Mouse (Mus musculus): Measurements from ENCODE around the gene Asrgl1. TPM values are rescaled to one million over a fixed set of nuclear protein-coding genes. Genes with fewer than 3 reads are reported as not detected.
"Not testable (repeated sequence)": the region's sequence is repeated elsewhere in the genome, so short reads cannot be mapped to it uniquely, and the experiment has no call there.

The Asrgl1 gene
- polyA plus RNA-seq (2014; fragmentation: Nextera tagmentation; extraction: Ambion mirVana), result 11.9 and 15.1 TPM in 2 replicates

DNA sequence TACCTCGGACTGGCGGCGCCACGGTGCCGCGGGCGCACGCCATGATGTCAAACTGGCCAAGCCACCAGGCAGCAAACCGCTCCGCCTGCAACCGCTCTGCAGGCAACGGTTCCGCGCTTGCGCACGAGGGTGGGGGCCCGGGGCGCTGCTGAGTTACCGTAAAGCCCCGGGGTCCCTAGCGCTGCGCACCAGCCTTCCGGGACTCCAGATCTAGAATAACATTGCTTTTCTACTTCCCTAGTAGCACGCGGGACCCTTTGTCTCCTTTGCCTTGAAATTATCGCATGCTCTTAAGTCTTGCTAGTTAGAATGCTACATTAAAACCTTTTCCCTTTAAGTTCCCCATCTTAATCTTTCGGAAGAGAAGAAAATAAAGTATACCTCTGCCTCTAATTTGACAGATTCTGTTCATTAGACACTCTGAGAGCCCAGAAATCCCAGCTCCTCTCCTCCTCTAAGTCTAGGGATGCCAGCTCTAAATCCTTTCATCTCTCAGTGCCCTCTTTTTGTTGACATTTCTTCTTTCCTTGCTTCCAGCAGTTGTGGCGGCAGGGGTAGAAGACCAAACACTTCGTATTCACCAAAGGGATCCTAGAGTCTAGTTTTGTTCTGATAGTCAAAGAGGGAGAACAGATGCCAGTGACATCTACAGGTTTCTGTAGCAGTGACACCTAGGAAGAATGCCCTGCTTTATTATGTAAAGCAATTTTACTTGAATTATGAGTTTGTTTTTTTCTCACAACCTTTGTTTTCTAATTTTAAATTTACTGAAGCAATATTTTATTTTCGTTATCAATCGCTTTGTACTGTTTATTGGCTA is at the start of gene Asrgl1:
Gene Asrgl1 (minus strand): TSS at position 125 of the 820 bp plus-strand sequence.
- H3K27ac ChIP-seq (ENCODE audit: low read depth, low read length), result no peak within 1 kb of the TSS
- 12% methylated on average over 31 of the region's 31 CpGs for WGBS
- peak within 1 kb of the TSS; percentile 71 for H3K4me3 ChIP-seq (ENCODE audit: low read length)
- no peaks in the 10 kb centered on the region for H3K27me3 ChIP-seq (ENCODE audit: control insufficient read depth, insufficient read depth, low read length)
- H3K9ac ChIP-seq (ENCODE audit: low read depth, low read length), result peak within 1 kb of the TSS; percentile 66
- H3K4me1 ChIP-seq (ENCODE audit: control insufficient read depth, insufficient read depth, low read length), result 0 out of 2 replicates have a peak, but pooled peaks cover 8% of the 10 kb centered on the region
- no peaks in the 10 kb centered on the region for H3K36me3 ChIP-seq (ENCODE audit: control insufficient read depth, insufficient read depth, low read length)
- no peaks in the 10 kb centered on the region for H3K9me3 ChIP-seq (ENCODE audit: control insufficient read depth, low read length)
- peak; percentile 97 for ATAC-seq (ENCODE audit: low FRiP score, low TSS enrichment)
- H3K4me2 ChIP-seq (replicated peaks; ENCODE audit: low read depth, low read length), result peak within 1 kb of the TSS; percentile 92

GRCm38 (mm10) chr19:9146214-9146613 is 10.8 kb upstream of the Asrgl1 start:
- H3K4me3 ChIP-seq (ENCODE audit: low read length), result no peak overlapping the region
- H3K9me3 ChIP-seq (ENCODE audit: control insufficient read depth, low read length), result no peaks in the 10 kb centered on the region
- no peak overlapping the region for H3K4me2 ChIP-seq (replicated peaks; ENCODE audit: low read depth, low read length)
- H3K27ac ChIP-seq (ENCODE audit: low read depth, low read length), result no peak overlapping the region
- H3K4me1 ChIP-seq (ENCODE audit: control insufficient read depth, insufficient read depth, low read length), result no peaks in the 10 kb centered on the region
- no peaks in the 10 kb centered on the region for H3K27me3 ChIP-seq (ENCODE audit: control insufficient read depth, insufficient read depth, low read length)
- 73% methylated on average over 4 of the region's 4 CpGs for WGBS
- no peaks in the 10 kb centered on the region for H3K36me3 ChIP-seq (ENCODE audit: control insufficient read depth, insufficient read depth, low read length)
- ATAC-seq (ENCODE audit: low FRiP score, low TSS enrichment), result no peak
- H3K9ac ChIP-seq (ENCODE audit: low read depth, low read length), result no peak overlapping the region

GRCm38 (mm10) chr19:9143639-9144125 is 8.2 kb upstream of the Asrgl1 start:
- no peaks in the 10 kb centered on the region for H3K27me3 ChIP-seq (ENCODE audit: control insufficient read depth, insufficient read depth, low read length)
- ATAC-seq (ENCODE audit: low FRiP score, low TSS enrichment), result no peak
- no peaks in the 10 kb centered on the region for H3K36me3 ChIP-seq (ENCODE audit: control insufficient read depth, insufficient read depth, low read length)
- no peaks in the 10 kb centered on the region for H3K4me1 ChIP-seq (ENCODE audit: control insufficient read depth, insufficient read depth, low read length)
- H3K27ac ChIP-seq (ENCODE audit: low read depth, low read length), result no peak overlapping the region
- no peak overlapping the region for H3K4me2 ChIP-seq (replicated peaks; ENCODE audit: low read depth, low read length)
- no peak overlapping the region for H3K4me3 ChIP-seq (ENCODE audit: low read length)
- H3K9ac ChIP-seq (ENCODE audit: low read depth, low read length), result no peak overlapping the region
- H3K9me3 ChIP-seq (ENCODE audit: control insufficient read depth, low read length), result no peaks in the 10 kb centered on the region

GRCm38 (mm10) chr19:9143230-9143629 is 7.8 kb upstream of the Asrgl1 start:
- no peaks in the 10 kb centered on the region for H3K9me3 ChIP-seq (ENCODE audit: control insufficient read depth, low read length)
- no peak overlapping the region for H3K27ac ChIP-seq (ENCODE audit: low read depth, low read length)
- H3K9ac ChIP-seq (ENCODE audit: low read depth, low read length), result no peak overlapping the region
- no peaks in the 10 kb centered on the region for H3K27me3 ChIP-seq (ENCODE audit: control insufficient read depth, insufficient read depth, low read length)
- H3K4me2 ChIP-seq (replicated peaks; ENCODE audit: low read depth, low read length), result no peak overlapping the region
- no peak for ATAC-seq (ENCODE audit: low FRiP score, low TSS enrichment)
- WGBS, result 81% methylated on average over 2 of the region's 2 CpGs
- no peaks in the 10 kb centered on the region for H3K36me3 ChIP-seq (ENCODE audit: control insufficient read depth, insufficient read depth, low read length)
- H3K4me3 ChIP-seq (ENCODE audit: low read length), result no peak overlapping the region
- no peaks in the 10 kb centered on the region for H3K4me1 ChIP-seq (ENCODE audit: control insufficient read depth, insufficient read depth, low read length)

GRCm38 (mm10) chr19:9140361-9140760 is 4.9 kb upstream of the Asrgl1 start:
- H3K27me3 ChIP-seq (ENCODE audit: control insufficient read depth, insufficient read depth, low read length); H3K27ac ChIP-seq (ENCODE audit: low read depth, low read length); H3K9ac ChIP-seq (ENCODE audit: low read depth, low read length); H3K4me2 ChIP-seq (replicated peaks; ENCODE audit: low read depth, low read length); ATAC-seq (ENCODE audit: low FRiP score, low TSS enrichment); H3K4me1 ChIP-seq (ENCODE audit: control insufficient read depth, insufficient read depth, low read length); H3K9me3 ChIP-seq (ENCODE audit: control insufficient read depth, low read length); H3K4me3 ChIP-seq (ENCODE audit: low read length); H3K36me3 ChIP-seq (ENCODE audit: control insufficient read depth, insufficient read depth, low read length): not testable (repeated sequence)
- WGBS, result 79% methylated on average over 1 of the region's 1 CpGs

GRCm38 (mm10) chr19:9137159-9137558 is 1.7 kb upstream of the Asrgl1 start:
- no peak overlapping the region for H3K9ac ChIP-seq (ENCODE audit: low read depth, low read length)
- H3K36me3 ChIP-seq (ENCODE audit: control insufficient read depth, insufficient read depth, low read length), result no peaks in the 10 kb centered on the region
- no peak for ATAC-seq (ENCODE audit: low FRiP score, low TSS enrichment)
- H3K27ac ChIP-seq (ENCODE audit: low read depth, low read length), result no peak overlapping the region
- H3K9me3 ChIP-seq (ENCODE audit: control insufficient read depth, low read length), result no peaks in the 10 kb centered on the region
- 91% methylated on average over 1 of the region's 1 CpGs for WGBS
- no peak overlapping the region for H3K4me3 ChIP-seq (ENCODE audit: low read length)
- no peaks in the 10 kb centered on the region for H3K27me3 ChIP-seq (ENCODE audit: control insufficient read depth, insufficient read depth, low read length)
- no peak overlapping the region for H3K4me2 ChIP-seq (replicated peaks; ENCODE audit: low read depth, low read length)
- H3K4me1 ChIP-seq (ENCODE audit: control insufficient read depth, insufficient read depth, low read length), result 0 out of 2 replicates have a peak, but pooled peaks cover 8% of the 10 kb centered on the region

DNA sequence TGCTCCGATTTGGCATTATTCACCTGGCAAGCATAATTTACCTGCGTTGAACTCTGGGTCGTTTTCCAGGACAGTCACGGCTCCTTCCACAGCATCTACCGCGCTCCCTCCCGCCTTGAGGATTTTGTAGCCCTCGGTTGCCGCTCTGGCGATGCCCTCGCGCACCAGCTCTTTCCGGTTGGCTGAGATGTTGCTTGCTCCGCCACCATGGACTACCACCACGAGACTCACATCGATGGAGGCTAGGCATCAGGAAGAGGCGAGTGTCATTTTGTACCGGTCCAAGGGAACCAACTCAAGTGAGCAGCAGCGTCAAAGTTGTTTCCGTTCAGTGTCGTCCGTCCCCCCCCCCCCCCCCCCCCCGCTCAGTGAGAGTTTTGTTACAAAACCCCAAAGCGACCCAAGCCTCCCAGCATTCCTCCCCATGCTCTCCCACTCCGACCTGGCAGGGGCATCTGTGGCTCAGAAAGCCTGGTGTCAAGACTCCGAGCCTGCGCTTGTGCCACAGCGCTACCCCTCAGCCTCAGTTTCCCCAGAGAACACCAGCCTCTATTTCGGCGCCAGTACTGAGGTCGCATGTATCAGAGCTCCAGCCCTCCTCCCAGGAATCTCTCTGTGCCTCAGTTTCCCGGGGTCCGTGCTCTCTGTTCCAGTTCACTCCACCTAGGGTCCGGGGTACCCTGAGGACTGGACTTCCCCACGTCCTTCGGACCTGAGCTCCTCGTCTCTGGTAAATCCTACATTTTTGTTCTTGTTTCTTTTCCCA is 507 bp downstream of the Asrgl1 start:
- Histone ChIP-seq H3K9me3 (ENCODE audit: control insufficient read depth, low read length) (no peaks in the 10 kb centered on the region), H3K27ac (ENCODE audit: low read depth, low read length) (no peak overlapping the region), H3K36me3 (ENCODE audit: control insufficient read depth, insufficient read depth, low read length) (no peaks in the 10 kb centered on the region), H3K4me1 (ENCODE audit: control insufficient read depth, insufficient read depth, low read length) (0 out of 2 replicates have a peak, but pooled peaks cover 8% of the 10 kb centered on the region), H3K27me3 (ENCODE audit: control insufficient read depth, insufficient read depth, low read length) (no peaks in the 10 kb centered on the region), H3K9ac (ENCODE audit: low read depth, low read length) (peak overlapping the region; percentile 66), H3K4me2 (replicated peaks; ENCODE audit: low read depth, low read length) (peak overlapping the region; percentile 92), H3K4me3 (ENCODE audit: low read length) (peak overlapping the region; percentile 71)
- WGBS, result under 1% methylated on average over 34 of the region's 37 CpGs
- peak; percentile 81 for ATAC-seq (ENCODE audit: low FRiP score, low TSS enrichment)

GRCm38 (mm10) chr19:9129996-9130395 is 5.4 kb downstream of the Asrgl1 start:
- Histone ChIP-seq H3K27ac (ENCODE audit: low read depth, low read length) (no peak overlapping the region), H3K9me3 (ENCODE audit: control insufficient read depth, low read length) (no peaks in the 10 kb centered on the region), H3K9ac (ENCODE audit: low read depth, low read length) (no peak overlapping the region), H3K4me3 (ENCODE audit: low read length) (no peak overlapping the region), H3K4me2 (replicated peaks; ENCODE audit: low read depth, low read length) (no peak overlapping the region), H3K36me3 (ENCODE audit: control insufficient read depth, insufficient read depth, low read length) (no peaks in the 10 kb centered on the region), H3K4me1 (ENCODE audit: control insufficient read depth, insufficient read depth, low read length) (0 out of 2 replicates have a peak, but pooled peaks cover 8% of the 10 kb centered on the region), H3K27me3 (ENCODE audit: control insufficient read depth, insufficient read depth, low read length) (no peaks in the 10 kb centered on the region)
- ATAC-seq (ENCODE audit: low FRiP score, low TSS enrichment), result no peak
- WGBS, result 8% methylated on average over 1 of the region's 1 CpGs

Data from kidney, embryonic 14.5 days (tissue).